Mouse (Mus musculus) heart, adult 2 months (tissue): ENCODE data around the gene Tacc2.

ENCODE experiments used
- CTCF ChIP-seq: fragments of 200-600 bp; IDR thresholded peaks from 2 replicates; pipeline ENCODE4 v1.8.1; 2022; ENCODE audit warnings: antibody characterized with exemption, mild to moderate bottlenecking, moderate library complexity
- POLR2A ChIP-seq: fragments of 200-500 bp; IDR thresholded peaks from 2 replicates; pipeline ENCODE4 v1.6.1; 2011; ENCODE audit warnings: mild to moderate bottlenecking, low read depth, low read length, control low read depth; ENCODE audit not compliant: insufficient read depth

DNA sequence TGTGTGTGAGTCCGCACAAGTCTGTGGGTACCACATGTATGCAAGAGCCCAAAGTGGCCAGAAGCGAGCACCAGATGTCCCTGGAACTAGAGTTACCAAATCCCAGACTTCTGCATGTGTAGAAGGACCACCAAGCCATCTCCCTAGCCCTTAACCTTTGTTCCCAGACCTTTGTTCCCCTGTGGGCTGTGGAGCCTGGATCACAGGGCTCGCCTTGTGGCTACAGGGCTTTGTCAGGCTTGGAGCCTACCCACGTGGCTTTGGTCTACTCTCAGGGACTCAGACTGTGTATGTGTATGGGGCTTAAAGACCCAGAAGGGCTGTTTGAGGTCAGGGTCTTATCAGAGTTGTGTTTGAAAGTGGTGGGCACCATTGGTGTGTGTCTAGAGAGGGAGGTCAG, 111.4 kb downstream of the Tacc2 start:
- TF ChIP-seq POLR2A (no peak), CTCF (no peak)
